Mouse (Mus musculus) liver, embryonic 15.5 days (tissue): ENCODE measurements around the gene Dnase2b. TPM values are rescaled to one million over a fixed set of nuclear protein-coding genes. Genes with fewer than 3 reads are reported as not detected.
A peak's percentile ranks its signal among the peaks of the same experiment; 100 is the strongest.

ENCODE experiments used
- ATAC-seq: fragments of 200-750 bp; cut with Nextera tagmentation; 2 replicates; pipeline ENCODE4 v1.8.0; 2017; ENCODE audit warnings: moderate number of reproducible peaks, mild to moderate bottlenecking, moderate library complexity; ENCODE audit not compliant: insufficient read depth
- H3K27ac ChIP-seq: fragments of 300-500 bp; sonication (generic); replicated peaks from 2 replicates; pipeline ENCODE4 v1.5.1; 2015; ENCODE audit warnings: mild to moderate bottlenecking, inconsistent platforms
- H3K27me3 ChIP-seq: fragments of 300-500 bp; sonication (generic); 2 replicates; pipeline ENCODE4 v1.6.1; 2015; ENCODE audit warnings: mild to moderate bottlenecking, inconsistent platforms
- H3K36me3 ChIP-seq: fragments of 300-500 bp; sonication (generic); replicated peaks from 2 replicates; pipeline ENCODE4 v1.6.1; 2015; ENCODE audit warnings: moderate library complexity, mild to moderate bottlenecking, inconsistent platforms
- H3K4me1 ChIP-seq: fragments of 300-500 bp; sonication (generic); replicated peaks from 2 replicates; pipeline ENCODE4 v1.6.1; 2015; ENCODE audit warnings: inconsistent platforms
- H3K4me2 ChIP-seq: fragments of 300-500 bp; sonication (generic); 2 replicates; pipeline ENCODE4 v1.6.1; 2015; ENCODE audit warnings: moderate library complexity, mild to moderate bottlenecking, inconsistent platforms
- H3K4me3 ChIP-seq: fragments of 300-500 bp; sonication (generic); replicated peaks from 2 replicates; pipeline ENCODE4 v1.5.1; 2015; ENCODE audit warnings: mild to moderate bottlenecking, inconsistent platforms
- H3K9ac ChIP-seq: fragments of 300-500 bp; sonication (generic); 2 replicates; pipeline ENCODE4 v1.6.1; 2015; ENCODE audit warnings: moderate library complexity, mild to moderate bottlenecking, inconsistent platforms
- H3K9me3 ChIP-seq: fragments of 300-500 bp; sonication (generic); replicated peaks from 2 replicates; pipeline ENCODE4 v1.6.1; 2016; ENCODE audit warnings: inconsistent platforms
- WGBS: fragments of 180-500 bp; shearing (Covaris S2); methylation state at CpG from one replicate; pipeline ENCODE4 v1.1.7; 2015; ENCODE audit warnings: mixed read lengths; ENCODE audit not compliant: insufficient replicate concordance; 5-methylcytosine and 5-hydroxymethylcytosine counted together
- polyA plus RNA-seq: library from polyadenylated mRNA; unstranded; fragments of >200 nt; fragmentation: Nextera tagmentation; extraction: Ambion mirVana; gene quantifications from 2 replicates; pipeline ENCODE4 v1.2.1, GENCODE M21; 2015

Gene Dnase2b
- polyA plus RNA-seq, 1 experiment from 2014 or later = 2.1 TPM

GRCm38 (mm10) chr3:146611821-146612220 is 3.6 kb downstream of the Dnase2b start:
- Histone ChIP-seq H3K9me3 (no peaks in the 10 kb centered on the region), H3K9ac (no peak overlapping the region), H3K4me2 (no peak overlapping the region), H3K27ac (no peak overlapping the region), H3K36me3 (no peaks in the 10 kb centered on the region), H3K4me3 (no peak overlapping the region), H3K27me3 (no peaks in the 10 kb centered on the region), H3K4me1 (0 out of 2 replicates have a peak, but pooled peaks cover 4% of the 10 kb centered on the region)
- WGBS = 55% methylated on average over 4 of the region's 4 CpGs
- no peak for ATAC-seq

GRCm38 (mm10) chr3:146611261-146611660 is 4.1 kb downstream of the Dnase2b start:
- Histone ChIP-seq H3K36me3 (no peaks in the 10 kb centered on the region), H3K4me2 (no peak overlapping the region), H3K9me3 (no peaks in the 10 kb centered on the region), H3K4me1 (0 out of 2 replicates have a peak, but pooled peaks cover 4% of the 10 kb centered on the region), H3K9ac (no peak overlapping the region), H3K27me3 (no peaks in the 10 kb centered on the region), H3K27ac (no peak overlapping the region), H3K4me3 (no peak overlapping the region)
- WGBS = 67% methylated on average over 4 of the region's 4 CpGs
- ATAC-seq = no peak

GRCm38 (mm10) chr3:146610322-146610721 is 5.1 kb downstream of the Dnase2b start:
- Histone ChIP-seq H3K27ac (no peak overlapping the region), H3K4me1 (0 out of 2 replicates have a peak, but pooled peaks cover 1% of the 10 kb centered on the region), H3K9ac (no peak overlapping the region), H3K36me3 (no peaks in the 10 kb centered on the region), H3K27me3 (no peaks in the 10 kb centered on the region), H3K9me3 (no peaks in the 10 kb centered on the region), H3K4me3 (no peak overlapping the region), H3K4me2 (no peak overlapping the region)
- no peak for ATAC-seq
- WGBS = 65% methylated on average over 10 of the region's 10 CpGs

- ATAC-seq = no peak
- no peak overlapping the region for H3K4me2 ChIP-seq
Observed at GRCm38 (mm10) chr3:146607368-146607767, 8.0 kb downstream of the Dnase2b start.

GRCm38 (mm10) chr3:146604647-146605046 is 10.7 kb downstream of the Dnase2b start:
- Histone ChIP-seq H3K9me3 (no peaks in the 10 kb centered on the region), H3K4me1 (peaks cover 10% of the 10 kb centered on the region), H3K4me2 (no peak overlapping the region), H3K27me3 (no peaks in the 10 kb centered on the region), H3K27ac (no peak overlapping the region), H3K9ac (no peak overlapping the region), H3K4me3 (no peak overlapping the region), H3K36me3 (no peaks in the 10 kb centered on the region)
- ATAC-seq = no peak
- WGBS = 59% methylated on average over 9 of the region's 9 CpGs

More at GRCm38 (mm10) chr3:146607368-146607767, 8.0 kb downstream of the Dnase2b start:
- H3K4me1 ChIP-seq = no peaks in the 10 kb centered on the region
- H3K9ac ChIP-seq = no peak overlapping the region
- no peak overlapping the region for H3K4me3 ChIP-seq
- H3K27me3 ChIP-seq = no peaks in the 10 kb centered on the region
- H3K36me3 ChIP-seq = no peaks in the 10 kb centered on the region
- no peaks in the 10 kb centered on the region for H3K9me3 ChIP-seq
- WGBS = 34% methylated on average over 1 of the region's 1 CpGs
- H3K27ac ChIP-seq = no peak overlapping the region

GRCm38 (mm10) chr3:146602531-146602930 is 12.9 kb downstream of the Dnase2b start:
- H3K4me2 ChIP-seq = no peak overlapping the region
- ATAC-seq = no peak
- no peaks in the 10 kb centered on the region for H3K36me3 ChIP-seq
- H3K27ac ChIP-seq = no peak overlapping the region
- H3K9me3 ChIP-seq = no peaks in the 10 kb centered on the region
- peaks cover 10% of the 10 kb centered on the region for H3K4me1 ChIP-seq
- WGBS = 72% methylated on average over 3 of the region's 3 CpGs
- no peaks in the 10 kb centered on the region for H3K27me3 ChIP-seq
- no peak overlapping the region for H3K4me3 ChIP-seq
- no peak overlapping the region for H3K9ac ChIP-seq

- peak; percentile 60 for ATAC-seq
- H3K27ac ChIP-seq = no peak overlapping the region
- no peaks in the 10 kb centered on the region for H3K36me3 ChIP-seq
- no peak overlapping the region for H3K4me2 ChIP-seq
- WGBS = 57% methylated on average over 2 of the region's 2 CpGs
- H3K9me3 ChIP-seq = no peaks in the 10 kb centered on the region
- peaks cover 12% of the 10 kb centered on the region for H3K4me1 ChIP-seq
- no peak overlapping the region for H3K9ac ChIP-seq
- no peaks in the 10 kb centered on the region for H3K27me3 ChIP-seq
- H3K4me3 ChIP-seq = no peak overlapping the region
Observed at GRCm38 (mm10) chr3:146601205-146601604, 14.2 kb downstream of the Dnase2b start.

GRCm38 (mm10) chr3:146599198-146599900 is 16.0 kb downstream of the Dnase2b start:
- no peak overlapping the region for H3K4me2 ChIP-seq
- H3K4me3 ChIP-seq = no peak overlapping the region
- WGBS = 63% methylated on average over 6 of the region's 6 CpGs
- no peaks in the 10 kb centered on the region for H3K27me3 ChIP-seq
- no peaks in the 10 kb centered on the region for H3K9me3 ChIP-seq
- peaks cover 16% of the 10 kb centered on the region for H3K4me1 ChIP-seq
- H3K36me3 ChIP-seq = no peaks in the 10 kb centered on the region
- no peak overlapping the region for H3K9ac ChIP-seq
- H3K27ac ChIP-seq = no peak overlapping the region
- ATAC-seq = no peak

GRCm38 (mm10) chr3:146598411-146598810 is 17.0 kb downstream of the Dnase2b start:
- no peak overlapping the region for H3K4me2 ChIP-seq
- H3K9me3 ChIP-seq = no peaks in the 10 kb centered on the region
- WGBS = 64% methylated on average over 6 of the region's 6 CpGs
- H3K27ac ChIP-seq = no peak overlapping the region
- H3K27me3 ChIP-seq = no peaks in the 10 kb centered on the region
- H3K4me1 ChIP-seq = peaks cover 16% of the 10 kb centered on the region
- H3K4me3 ChIP-seq = no peak overlapping the region
- ATAC-seq = no peak
- H3K9ac ChIP-seq = no peak overlapping the region
- no peaks in the 10 kb centered on the region for H3K36me3 ChIP-seq

- Histone ChIP-seq H3K9me3 (no peaks in the 10 kb centered on the region), H3K27me3 (no peaks in the 10 kb centered on the region), H3K4me3 (no peak overlapping the region), H3K4me1 (peaks cover 16% of the 10 kb centered on the region), H3K27ac (peak overlapping the region; percentile 39), H3K4me2 (no peak overlapping the region), H3K36me3 (no peaks in the 10 kb centered on the region), H3K9ac (no peak overlapping the region)
- WGBS = 68% methylated on average over 7 of the region's 7 CpGs
- ATAC-seq = peak; percentile 26; the same call in 1 of the 2 replicates
Observed at GRCm38 (mm10) chr3:146596864-146597263, 18.5 kb downstream of the Dnase2b start.

- peaks cover 15% of the 10 kb centered on the region for H3K4me1 ChIP-seq
- 71% methylated on average over 8 of the region's 8 CpGs for WGBS
- H3K9ac ChIP-seq = no peak overlapping the region
- H3K9me3 ChIP-seq = no peaks in the 10 kb centered on the region
- no peak for ATAC-seq
- no peak overlapping the region for H3K4me3 ChIP-seq
- peak overlapping the region; percentile 59; the same call in 1 of the 2 replicates for H3K27ac ChIP-seq
- no peaks in the 10 kb centered on the region for H3K36me3 ChIP-seq
- no peak overlapping the region for H3K4me2 ChIP-seq
- H3K27me3 ChIP-seq = no peaks in the 10 kb centered on the region
Observed at GRCm38 (mm10) chr3:146596387-146596786, 19.0 kb downstream of the Dnase2b start.
